ENCODE assay signal across 8 mouse cellular contexts in the genomic region with DNA sequence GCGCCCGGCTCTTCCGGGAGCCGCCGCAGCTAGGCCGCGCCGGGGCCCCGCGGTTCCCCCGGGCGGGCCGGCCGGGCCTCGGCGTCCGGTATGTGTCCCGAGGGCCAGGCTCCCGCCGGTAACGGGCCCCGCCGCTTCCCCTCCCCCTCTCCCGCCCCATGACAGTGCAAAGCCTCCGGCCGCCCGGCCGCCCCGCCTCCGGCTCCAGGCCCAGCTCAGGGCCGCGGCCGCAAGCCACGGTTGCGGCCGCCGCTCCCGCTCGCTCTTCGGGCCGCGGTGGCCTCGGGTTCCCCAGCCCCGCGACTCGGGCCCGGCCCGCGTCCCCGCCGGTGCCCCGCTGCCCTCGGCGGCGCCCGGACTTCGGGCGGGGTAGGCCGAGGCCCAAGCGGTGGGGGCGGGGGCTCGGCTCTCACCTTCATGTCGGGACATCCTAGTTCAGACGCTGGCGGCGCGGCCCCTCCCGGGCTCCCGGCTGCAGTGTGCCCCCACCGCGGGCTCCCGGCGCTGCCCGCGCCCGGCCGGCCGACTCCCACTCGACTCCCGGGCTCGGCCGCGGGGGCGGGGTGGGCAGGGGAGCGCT. TPM values are rescaled to one million over a fixed set of nuclear protein-coding genes. Genes with fewer than 3 reads are reported as not detected.
DNase-seq lines count a peak whose midpoint lies in the region; ATAC-seq lines count a peak whose summit lies in the region.

No protein-coding gene starts in this region.

- H3K4me2 ChIP-seq in liver, embryonic 12.5 days = peak overlapping the region; percentile 98

- peak overlapping the region; percentile 97 for H3K4me3 ChIP-seq in liver, embryonic 12.5 days

- peak overlapping the region; percentile 99 for H3K27ac ChIP-seq in liver, embryonic 12.5 days

- H3K4me1 ChIP-seq in liver, embryonic 12.5 days = peaks cover 49% of the 10 kb centered on the region

- peak; percentile 98 for DNase-seq in heart, adult 11 months
- no peak for DNase-seq in heart, postnatal 25 days (ENCODE audit: low spot score)
- DNase-seq in brain, adult 2 months (ENCODE audit: low read depth, low spot score) = peak; percentile 61
- peak; percentile 9 to 25 for DNase-seq in frontal cortex, postnatal 14 days (ENCODE audit: low spot score in 2 of 2)
- peak; percentile 52 to 61 for DNase-seq in natural killer cell, adult 2 months (ENCODE audit: low spot score in 2 of 2)
- DNase-seq in testis, postnatal 14 days (ENCODE audit: low spot score) = peak; percentile 83

- no peaks in the 10 kb centered on the region for H3K27me3 ChIP-seq in liver, embryonic 12.5 days (replicated peaks)

- no peaks in the 10 kb centered on the region for H3K9me3 ChIP-seq in liver, embryonic 12.5 days (replicated peaks)

- H3K36me3 ChIP-seq in liver, embryonic 12.5 days = peaks cover 23% of the 10 kb centered on the region

- intact Hi-C loops in heart, postnatal 25 days (cut with DNase I) = loop anchor here (5.0 kb wide), 2 partner anchors 47 to 112 kb away; a partner anchor contains a TSS

- under 1% methylated on average over 42 of the region's 85 CpGs for WGBS in liver, embryonic 12.5 days (ENCODE audit: insufficient replicate concordance)

- peak; percentile 26 for ATAC-seq in inflammation-experienced regulatory T-cells, adult 6 months
- ATAC-seq in liver, embryonic 12.5 days = peak; percentile 81

- peak overlapping the region; percentile 99 for H3K9ac ChIP-seq in liver, embryonic 12.5 days

RNA-seq across cellular contexts. Expression of a gene that starts 0.5 kb away (rescaled TPM):
- total RNA-seq in heart, postnatal 25 days (2021) = 100 to 1,000 TPM in 1 of 2 experiments, 10 to 100 TPM in 1; 97.7 to 101 TPM
- polyA plus RNA-seq in inflammation-experienced regulatory T-cells, adult 6 months (2017; shearing (Covaris generic)) = 10 to 100 TPM in 2 of 3 experiments, 1 to 10 TPM in 1; 9.1 to 12.5 (median 10.3) TPM
- 48.7 and 49.2 TPM in 2 replicates for polyA plus RNA-seq in liver, embryonic 12.5 days (2016; fragmentation: Nextera tagmentation; extraction: Ambion mirVana)

RNA-seq across cellular contexts. Expression of a gene that starts 59.3 kb away (rescaled TPM):
- total RNA-seq in heart, postnatal 25 days (2021) = 100 to 1,000 TPM; 126 to 128 TPM
- polyA plus RNA-seq in inflammation-experienced regulatory T-cells, adult 6 months (2017; shearing (Covaris generic)) = 1,000 to 10,000 TPM; 4,108 to 4,357 (median 4,244) TPM
- 571 and 617 TPM in 2 replicates for polyA plus RNA-seq in liver, embryonic 12.5 days (2016; fragmentation: Nextera tagmentation; extraction: Ambion mirVana)
